Mouse (Mus musculus) liver, embryonic 14.5 days (tissue): ENCODE data around the gene Cd83.

Experiments used
- CTCF ChIP-seq: IDR thresholded peaks from 2 replicates; pipeline ENCODE4 v1.5.1; 2016; ENCODE audit warnings: antibody characterized with exemption, low read depth, control low read depth
- EP300 ChIP-seq: IDR thresholded peaks from 2 replicates; pipeline ENCODE4 v1.6.1; 2016; ENCODE audit warnings: antibody characterized with exemption, low read depth

- no peak for TF ChIP-seq CTCF
- TF ChIP-seq EP300, result no peak
These were observed 4.5 kb upstream of the Cd83 start for GRCm38 (mm10) chr13:43780071-43780470.
